Mouse (Mus musculus) bone marrow, adult 2 months (tissue): Measurements from ENCODE around the gene Fgfr2. TPM values are rescaled to one million over a fixed set of nuclear protein-coding genes. Genes with fewer than 3 reads are reported as not detected.

Source experiments
- H3K27ac ChIP-seq: fragments of 200-500 bp; 2 replicates; pipeline ENCODE4 v1.5.1; 2012; ENCODE audit warnings: low read depth, mild to moderate bottlenecking, control low read depth, inconsistent platforms, low read length; ENCODE audit not compliant: control insufficient read depth, poor library complexity, insufficient read depth
- H3K4me1 ChIP-seq: fragments of 200-500 bp; 2 replicates; pipeline ENCODE4 v1.6.1; 2011; ENCODE audit warnings: low read length; ENCODE audit not compliant: control insufficient read depth, insufficient read depth
- H3K4me3 ChIP-seq: fragments of 200-500 bp; replicated peaks from 2 replicates; pipeline ENCODE3; 2011; ENCODE audit warnings: mild to moderate bottlenecking, low read depth, low read length, control low read depth; ENCODE audit not compliant: control insufficient read depth
- CTCF ChIP-seq: fragments of 200-500 bp; IDR thresholded peaks from 2 replicates; pipeline ENCODE4 v1.5.1; 2011; ENCODE audit warnings: low read length, control low read depth; ENCODE audit not compliant: control insufficient read depth, insufficient read depth
- POLR2A ChIP-seq: fragments of 200-500 bp; IDR thresholded peaks from 2 replicates; pipeline ENCODE4 v1.6.1; 2011; ENCODE audit warnings: low read depth, mild to moderate bottlenecking, control low read depth, low read length, borderline replicate concordance; ENCODE audit not compliant: control insufficient read depth
- WGBS: fragments of 180-500 bp; shearing (Covaris S2); methylation state at CpG from one replicate; pipeline ENCODE4 v1.1.7; 2018; 5-methylcytosine and 5-hydroxymethylcytosine counted together
- polyA plus RNA-seq: library from polyadenylated mRNA; stranded (reverse); fragments of >200 nt; gene quantifications from 2 replicates; pipeline ENCODE4 v1.2.4, GENCODE M21; 2011; ENCODE audit warnings: low replicate concordance; ENCODE audit not compliant: missing spikeins, insufficient read depth, insufficient read length

Gene Fgfr2
- polyA plus RNA-seq, 1 experiment: 8.2 TPM

- WGBS: 73% methylated on average over 11 of the region's 11 CpGs
- Histone ChIP-seq H3K4me1 (peaks cover 2% of the 10 kb centered on the region; the same call in 1 of the 2 replicates), H3K27ac (peak overlapping the region; percentile 46), H3K4me3 (no peak overlapping the region)
- no peak for TF ChIP-seq POLR2A
- TF ChIP-seq CTCF: no peak
These were observed 356.8 kb downstream of the Fgfr2 start for GRCm38 (mm10) chr7:132766235-132766871.

DNA sequence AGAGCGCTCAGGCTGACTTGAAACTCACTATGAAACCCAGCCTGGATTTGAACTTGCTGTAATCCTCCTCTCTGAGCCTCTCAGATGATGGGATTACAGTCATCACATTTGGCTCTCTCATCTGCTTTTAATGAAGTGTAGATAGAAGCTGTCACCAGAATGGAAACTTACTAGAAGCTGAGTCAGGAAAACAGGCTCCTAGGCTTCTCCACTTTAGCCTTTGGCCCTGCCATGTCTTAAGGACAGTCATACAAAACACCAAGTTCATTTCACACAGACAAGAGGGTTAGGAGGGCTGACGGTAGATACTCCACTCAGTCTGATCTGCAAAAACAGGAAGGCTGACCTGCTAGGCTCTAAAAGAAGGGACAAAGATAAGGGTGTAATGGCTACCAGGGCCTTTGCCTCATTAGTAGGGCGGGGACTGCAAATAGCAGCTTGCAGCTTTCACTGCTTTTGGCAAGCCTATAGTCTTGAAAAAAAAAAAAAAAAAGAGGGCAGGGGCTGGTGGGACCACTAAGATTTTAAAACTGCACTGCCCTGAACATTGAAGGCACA is 357.4 kb downstream of the Fgfr2 start:
- no peak overlapping the region for H3K4me3 ChIP-seq
- 70% methylated on average over 3 of the region's 3 CpGs for WGBS
- H3K27ac ChIP-seq: no peak overlapping the region
- no peak for TF ChIP-seq CTCF
- TF ChIP-seq POLR2A: no peak
- peaks cover 2% of the 10 kb centered on the region; the same call in 1 of the 2 replicates for H3K4me1 ChIP-seq

DNA sequence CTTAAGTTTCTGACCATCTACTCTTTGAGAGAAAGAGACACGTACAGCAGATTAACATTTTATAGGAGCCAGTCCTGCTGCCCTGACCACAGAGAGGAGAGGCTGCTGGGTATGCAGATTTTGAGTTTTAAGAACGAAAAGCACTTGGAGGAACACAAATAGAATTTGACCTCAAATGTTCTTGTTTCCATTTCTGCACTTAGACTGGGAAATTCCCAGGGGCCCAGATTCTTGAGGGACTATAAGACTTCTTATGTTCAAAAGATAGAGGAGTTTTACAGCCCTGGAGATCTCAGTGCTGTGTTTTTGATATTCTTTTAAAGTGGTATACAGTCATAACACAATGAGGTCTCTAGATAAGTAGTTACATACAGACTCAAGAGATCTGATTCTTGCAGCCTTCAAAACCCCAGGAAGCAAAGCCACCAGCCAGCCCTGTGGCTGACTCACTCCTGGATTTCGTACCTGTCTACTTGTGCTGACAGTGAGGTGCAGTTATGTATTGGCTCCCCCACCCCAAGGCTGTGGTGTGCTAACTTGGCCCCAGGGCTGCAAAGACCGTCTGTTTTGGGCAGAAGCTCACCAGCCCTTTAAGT is 358.2 kb downstream of the Fgfr2 start:
- Histone ChIP-seq H3K27ac (no peak overlapping the region), H3K4me1 (peaks cover 2% of the 10 kb centered on the region; the same call in 1 of the 2 replicates), H3K4me3 (no peak overlapping the region)
- no peak for TF ChIP-seq CTCF
- TF ChIP-seq POLR2A: no peak
- 78% methylated on average over 4 of the region's 4 CpGs for WGBS

- H3K27ac ChIP-seq: no peak overlapping the region
These were observed 358.8 kb downstream of the Fgfr2 start for GRCm38 (mm10) chr7:132764314-132764713.

GRCm38 (mm10) chr7:132763911-132764310 is 359.2 kb downstream of the Fgfr2 start:
- Histone ChIP-seq H3K27ac (no peak overlapping the region), H3K4me3 (no peak overlapping the region), H3K4me1 (peaks cover 2% of the 10 kb centered on the region; the same call in 1 of the 2 replicates)
- no peak for TF ChIP-seq CTCF
- TF ChIP-seq POLR2A: no peak
- 87% methylated on average over 5 of the region's 5 CpGs for WGBS

More at GRCm38 (mm10) chr7:132764314-132764713, 358.8 kb downstream of the Fgfr2 start:
- 95% methylated on average over 4 of the region's 4 CpGs for WGBS
- no peak for TF ChIP-seq CTCF
- no peak for TF ChIP-seq POLR2A
- Histone ChIP-seq H3K4me3 (no peak overlapping the region), H3K4me1 (peaks cover 2% of the 10 kb centered on the region; the same call in 1 of the 2 replicates)

GRCm38 (mm10) chr7:132763351-132763750 is 359.8 kb downstream of the Fgfr2 start:
- Histone ChIP-seq H3K4me3 (no peak overlapping the region), H3K27ac (no peak overlapping the region), H3K4me1 (peaks cover 2% of the 10 kb centered on the region; the same call in 1 of the 2 replicates)
- 91% methylated on average over 6 of the region's 6 CpGs for WGBS
- TF ChIP-seq POLR2A (no peak), CTCF (no peak)

GRCm38 (mm10) chr7:132761409-132761808 is 361.7 kb downstream of the Fgfr2 start:
- Histone ChIP-seq H3K27ac (no peak overlapping the region), H3K4me1 (no peaks in the 10 kb centered on the region), H3K4me3 (no peak overlapping the region)
- TF ChIP-seq POLR2A (no peak), CTCF (no peak)
- 96% methylated on average over 2 of the region's 2 CpGs for WGBS

GRCm38 (mm10) chr7:132760589-132761180 is 362.5 kb downstream of the Fgfr2 start:
- Histone ChIP-seq H3K4me3 (no peak overlapping the region), H3K27ac (no peak overlapping the region), H3K4me1 (no peaks in the 10 kb centered on the region)
- 94% methylated on average over 6 of the region's 6 CpGs for whole genome bisulfite sequencing
- no peak for TF ChIP-seq POLR2A
- no peak for TF ChIP-seq CTCF
